Mouse (Mus musculus) neural tube, embryonic 11.5 days (tissue): ENCODE measurements around the gene Myl12a. TPM values are rescaled to one million over a fixed set of nuclear protein-coding genes. Genes with fewer than 3 reads are reported as not detected.
A peak's percentile ranks its signal among the peaks of the same experiment; 100 is the strongest.

ENCODE experiments used
- ATAC-seq: fragments of 200-750 bp; cut with Nextera tagmentation; 2 replicates; pipeline ENCODE4 v1.8.0; 2017; ENCODE audit warnings: moderate number of reproducible peaks, mild to moderate bottlenecking, moderate TSS enrichment, moderate library complexity; ENCODE audit not compliant: insufficient read depth, low FRiP score, low TSS enrichment
- DNase-seq: peaks from one replicate; pipeline ENCODE4 v3.0.0-alpha.2; 2015; ENCODE audit warnings: low spot score
- H3K27ac ChIP-seq: fragments of 300-500 bp; sonication (generic); 2 replicates; pipeline ENCODE4 v1.5.1; 2014; ENCODE audit warnings: low read depth, mild to moderate bottlenecking, low read length
- H3K27me3 ChIP-seq: fragments of 300-500 bp; sonication (generic); 2 replicates; pipeline ENCODE4 v1.6.1; 2014; ENCODE audit warnings: mild to moderate bottlenecking, low read length, mixed read lengths; ENCODE audit not compliant: control insufficient read depth, insufficient read depth
- H3K36me3 ChIP-seq: fragments of 300-500 bp; sonication (generic); 2 replicates; pipeline ENCODE4 v1.6.1; 2014; ENCODE audit warnings: mild to moderate bottlenecking, low read length, moderate library complexity, mixed read lengths; ENCODE audit not compliant: control insufficient read depth, insufficient read depth
- H3K4me1 ChIP-seq: fragments of 300-500 bp; sonication (generic); 2 replicates; pipeline ENCODE4 v1.6.1; 2014; ENCODE audit warnings: low read length, mixed read lengths; ENCODE audit not compliant: control insufficient read depth, insufficient read depth
- H3K4me2 ChIP-seq: fragments of 300-500 bp; sonication (generic); 2 replicates; pipeline ENCODE4 v1.6.1; 2014; ENCODE audit warnings: low read depth, mild to moderate bottlenecking, moderate library complexity
- H3K4me3 ChIP-seq: fragments of 300-500 bp; sonication (generic); 2 replicates; pipeline ENCODE4 v1.5.1; 2014; ENCODE audit warnings: low read depth, low read length
- H3K9ac ChIP-seq: fragments of 300-500 bp; sonication (generic); 2 replicates; pipeline ENCODE4 v1.6.1; 2014; ENCODE audit warnings: mild to moderate bottlenecking, low read length
- H3K9me3 ChIP-seq: fragments of 300-500 bp; sonication (generic); 2 replicates; pipeline ENCODE4 v1.6.1; 2016; ENCODE audit warnings: low read length; ENCODE audit not compliant: control insufficient read depth
- WGBS: fragments of 180-500 bp; shearing (Covaris S2); extraction: QIAGEN DNeasy Blood & Tissue Kit; methylation state at CpG from one replicate; pipeline ENCODE4 v1.1.7; 2014; 5-methylcytosine and 5-hydroxymethylcytosine counted together
- polyA plus RNA-seq: library from polyadenylated mRNA; unstranded; fragments of >200 nt; fragmentation: Nextera tagmentation; extraction: Ambion mirVana; gene quantifications from 2 replicates; pipeline ENCODE4 v1.2.1, GENCODE M21; 2014

Myl12a gene
- polyA plus RNA-seq, 1 experiment from 2014 or later, result 411 TPM

DNA sequence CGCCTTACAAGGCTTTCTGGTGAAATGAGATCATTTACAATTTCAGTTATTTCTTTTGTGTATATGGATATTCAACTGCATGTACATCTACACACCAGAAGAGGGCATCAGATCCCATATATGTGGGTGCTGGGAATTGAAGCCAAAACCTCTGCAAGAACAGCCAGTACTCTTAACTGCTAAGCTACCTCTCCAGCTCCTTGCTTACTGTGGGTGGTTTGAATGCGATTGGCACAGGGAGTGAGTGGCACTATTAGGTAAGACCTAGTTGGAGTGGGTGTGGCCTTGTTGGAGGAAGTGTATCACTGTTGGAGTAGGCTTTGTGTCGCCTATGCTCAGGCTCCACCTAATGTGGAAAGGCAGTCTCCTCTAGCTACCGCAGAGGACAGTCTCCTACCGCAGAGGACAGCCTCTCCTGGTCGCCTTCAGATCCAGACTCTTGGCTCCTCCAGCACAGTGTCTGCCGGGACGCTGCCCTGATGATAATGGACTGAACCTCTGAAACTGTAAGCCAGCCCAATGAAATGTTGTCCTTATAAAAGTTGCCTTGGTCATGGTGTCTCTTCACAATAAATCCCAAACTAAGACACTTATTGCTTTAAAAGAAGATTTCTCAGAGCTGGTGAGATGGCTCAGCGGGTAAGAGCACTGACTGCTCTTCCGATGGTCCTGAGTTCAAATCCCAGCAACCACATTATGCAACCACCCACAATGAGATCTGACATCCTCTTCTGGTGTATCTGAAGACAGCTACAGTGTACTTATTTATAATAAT lies 1.7 kb upstream of the Myl12a start:
- H3K27ac ChIP-seq, result no peak overlapping the region
- H3K4me2 ChIP-seq, result no peak overlapping the region
- DNase-seq (no peak), ATAC-seq (no peak)
- peaks cover 4% of the 10 kb centered on the region; the same call in 1 of the 2 replicates for H3K4me1 ChIP-seq
- no peak overlapping the region for H3K9ac ChIP-seq
- H3K4me3 ChIP-seq, result no peak overlapping the region
- H3K9me3 ChIP-seq, result no peaks in the 10 kb centered on the region
- H3K36me3 ChIP-seq, result no peaks in the 10 kb centered on the region
- 93% methylated on average over 10 of the region's 10 CpGs for WGBS
- no peaks in the 10 kb centered on the region for H3K27me3 ChIP-seq

DNA sequence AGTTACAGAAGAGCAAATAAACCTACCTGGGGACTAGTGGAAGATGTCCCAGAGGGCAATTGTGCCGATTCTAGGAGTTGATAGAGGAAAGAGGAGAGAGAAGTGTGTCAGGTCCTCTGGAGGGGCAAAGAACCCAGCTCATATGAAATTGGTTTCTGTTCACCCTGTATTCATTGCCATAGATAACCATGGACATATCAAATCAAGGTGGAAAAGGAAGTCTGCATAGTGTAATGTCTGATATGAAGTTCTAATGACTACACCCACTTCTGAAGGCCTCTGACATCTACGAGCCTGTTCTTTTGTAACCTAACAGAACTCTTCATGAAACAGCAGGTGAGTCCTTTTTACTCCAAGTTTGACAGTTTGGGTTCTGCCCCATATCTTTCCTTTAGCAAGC lies 1.0 kb upstream of the Myl12a start:
- no peak overlapping the region for H3K9ac ChIP-seq
- no peak for ATAC-seq

DNA sequence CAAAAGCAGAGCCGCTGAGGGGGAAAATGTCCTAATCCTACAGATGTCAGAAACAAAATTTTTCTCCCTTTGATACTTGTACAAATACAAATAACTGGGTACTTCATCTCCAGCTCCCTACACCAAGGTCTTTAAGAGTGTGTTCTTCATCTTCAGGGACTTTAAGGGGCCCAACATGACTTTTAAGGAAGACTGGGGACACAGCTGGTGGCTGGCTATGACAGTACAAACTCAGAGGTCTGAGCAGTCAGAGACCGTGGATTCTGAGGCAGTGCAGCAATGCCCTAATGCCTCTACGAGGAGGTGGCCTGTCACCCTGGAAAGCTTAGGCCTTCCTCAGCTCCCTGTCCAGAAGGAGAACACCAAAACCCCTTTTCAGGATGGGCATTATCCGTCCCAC lies 434 bp upstream of the Myl12a start:
- whole genome bisulfite sequencing, result 65% methylated on average over 4 of the region's 4 CpGs
- Histone ChIP-seq H3K27me3 (no peaks in the 10 kb centered on the region), H3K4me2 (no peak overlapping the region; the same call in 1 of the 2 replicates), H3K27ac (no peak overlapping the region), H3K9ac (no peak overlapping the region), H3K36me3 (no peaks in the 10 kb centered on the region), H3K9me3 (no peaks in the 10 kb centered on the region), H3K4me1 (peaks cover 4% of the 10 kb centered on the region; the same call in 1 of the 2 replicates), H3K4me3 (no peak overlapping the region)
- DNase-seq (no peak), ATAC-seq (no peak)

More for the DNA sequence above, 1.0 kb upstream of the Myl12a start:
- WGBS, result 93% methylated on average over 2 of the region's 2 CpGs
- H3K4me2 ChIP-seq, result no peak overlapping the region
- peaks cover 4% of the 10 kb centered on the region; the same call in 1 of the 2 replicates for H3K4me1 ChIP-seq
- H3K4me3 ChIP-seq, result no peak overlapping the region
- no peaks in the 10 kb centered on the region for H3K36me3 ChIP-seq
- H3K9me3 ChIP-seq, result no peaks in the 10 kb centered on the region
- H3K27me3 ChIP-seq, result no peaks in the 10 kb centered on the region
- no peak overlapping the region for H3K27ac ChIP-seq
- no peak for DNase-seq

DNA sequence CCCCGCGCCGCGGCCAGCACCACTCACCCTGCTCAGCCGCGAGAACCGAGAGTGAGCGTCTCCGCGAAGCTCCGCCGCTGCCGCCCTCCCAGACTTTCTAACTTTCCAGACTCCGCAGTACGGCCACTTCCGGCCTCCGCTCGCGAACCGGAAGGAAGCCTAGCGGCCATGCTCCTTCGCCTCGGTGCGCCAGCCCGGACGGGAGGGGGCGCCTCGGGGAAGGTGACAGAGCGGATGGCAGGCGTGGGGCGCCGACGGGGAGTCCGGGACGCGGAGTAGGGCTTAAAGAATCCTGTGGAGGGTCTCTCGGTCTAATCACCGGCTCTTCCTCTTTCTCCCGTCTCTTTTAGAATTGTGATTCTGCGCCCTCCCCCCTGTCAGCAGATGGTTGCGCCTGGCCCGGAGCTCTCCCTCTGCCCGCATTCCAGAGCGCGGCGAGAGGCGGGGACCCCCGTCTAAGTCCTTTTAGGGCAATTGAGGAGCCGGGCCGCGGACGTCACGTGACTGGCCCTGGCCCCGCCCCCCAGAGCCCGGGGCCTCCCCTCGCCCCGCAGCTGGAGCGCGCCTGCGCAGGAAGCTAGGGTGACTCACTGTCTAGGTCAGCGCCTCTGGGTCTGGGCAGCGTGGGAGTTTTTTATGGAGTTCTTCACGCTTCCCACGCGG lies 466 bp downstream of the Myl12a start, which contains the start of gene Myom1:
Gene Myom1, plus strand, starts transcription at position 553 of the 663 bp plus-strand sequence.
- Histone ChIP-seq H3K4me3 (peak within 1 kb of the TSS; percentile 90), H3K9me3 (no peaks in the 10 kb centered on the region), H3K36me3 (no peaks in the 10 kb centered on the region), H3K27me3 (no peaks in the 10 kb centered on the region), H3K4me1 (peaks cover 4% of the 10 kb centered on the region; the same call in 1 of the 2 replicates), H3K4me2 (peak within 1 kb of the TSS; percentile 62), H3K27ac (peak within 1 kb of the TSS; percentile 96), H3K9ac (peak within 1 kb of the TSS; percentile 85)
- peak; percentile 99 for DNase-seq
- peak; percentile 95 for ATAC-seq
- WGBS, result under 1% methylated on average over 63 of the region's 65 CpGs

DNA sequence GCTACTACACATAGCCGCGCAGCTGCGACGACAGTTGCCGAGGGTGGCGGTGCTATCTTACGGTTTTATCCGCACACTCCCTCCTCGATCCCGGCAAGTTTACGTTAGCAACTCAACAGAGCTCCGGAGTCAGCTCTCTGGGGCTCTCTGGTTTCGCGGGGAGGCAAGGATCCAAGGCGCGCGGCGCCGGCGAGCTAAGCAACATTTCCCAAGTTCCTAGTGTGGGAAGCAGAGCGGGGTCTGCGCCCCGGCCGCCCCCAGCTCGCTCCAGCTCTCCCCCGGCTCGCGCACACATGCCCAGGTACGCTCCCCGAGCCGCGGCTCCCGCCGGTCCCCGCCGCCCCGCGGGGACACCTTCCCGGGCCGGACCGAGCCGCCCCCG lies 988 bp downstream of the Myl12a start:
- Histone ChIP-seq H3K9ac (peak overlapping the region; percentile 85), H3K9me3 (no peaks in the 10 kb centered on the region), H3K4me3 (peak overlapping the region; percentile 90), H3K27ac (peak overlapping the region; percentile 96), H3K4me1 (peaks cover 4% of the 10 kb centered on the region; the same call in 1 of the 2 replicates), H3K27me3 (no peaks in the 10 kb centered on the region), H3K4me2 (peak overlapping the region; percentile 62), H3K36me3 (no peaks in the 10 kb centered on the region)
- under 1% methylated on average over 42 of the region's 43 CpGs for WGBS
- no peak for DNase-seq
- peak; percentile 5 for ATAC-seq

DNA sequence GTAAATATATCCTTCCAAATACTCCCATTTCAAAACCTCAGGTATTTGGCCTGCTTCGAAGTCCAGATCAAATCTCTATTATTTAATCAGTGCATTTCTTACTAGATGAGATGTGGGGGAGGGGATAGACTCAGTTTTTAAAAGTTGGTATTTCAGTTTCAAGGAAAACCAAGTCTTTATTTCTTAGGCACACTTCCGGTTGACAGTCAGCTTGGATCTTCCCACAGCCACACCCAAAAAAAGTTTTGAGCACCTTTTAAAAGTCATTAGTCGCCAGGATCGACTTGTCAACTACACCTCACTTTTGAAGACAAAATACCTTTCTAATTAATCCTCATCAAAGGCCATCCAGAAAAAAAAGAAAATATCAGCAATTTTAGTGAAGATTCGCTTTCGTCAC lies 1.6 kb downstream of the Myl12a start:
- no peak for ATAC-seq
- Histone ChIP-seq H3K36me3 (no peaks in the 10 kb centered on the region), H3K27me3 (no peaks in the 10 kb centered on the region), H3K9me3 (no peaks in the 10 kb centered on the region), H3K9ac (peak overlapping the region; percentile 85; the same call in 1 of the 2 replicates), H3K4me3 (peak overlapping the region; percentile 90), H3K4me1 (peaks cover 4% of the 10 kb centered on the region; the same call in 1 of the 2 replicates), H3K4me2 (peak overlapping the region; percentile 62), H3K27ac (no peak overlapping the region)
- DNase-seq, result no peak
- WGBS, result 13% methylated on average over 6 of the region's 6 CpGs

DNA sequence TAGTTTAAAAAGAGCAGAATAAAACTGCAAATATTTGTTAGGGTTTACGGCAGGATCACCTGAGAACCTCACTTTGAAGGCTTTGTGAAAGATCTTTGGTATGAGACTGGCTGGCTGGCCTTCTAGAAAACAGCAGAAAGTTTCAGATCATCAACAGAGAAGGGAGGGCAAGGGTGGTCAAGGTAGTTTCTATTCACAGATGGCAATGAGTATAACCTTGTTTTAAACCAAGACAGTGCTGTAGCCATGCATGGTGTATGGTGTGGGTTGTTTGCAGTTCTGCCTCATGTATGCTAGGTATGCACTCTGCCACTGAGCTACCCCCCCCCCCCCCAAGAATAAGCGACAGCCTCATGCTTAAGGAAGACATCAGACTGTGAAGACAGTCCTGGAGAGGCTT lies 2.4 kb downstream of the Myl12a start:
- 0 out of 2 replicates have a peak, but pooled peaks cover 3% of the 10 kb centered on the region for H3K36me3 ChIP-seq
- no peaks in the 10 kb centered on the region for H3K9me3 ChIP-seq
- ATAC-seq (no peak), DNase-seq (no peak)
- no peaks in the 10 kb centered on the region for H3K27me3 ChIP-seq
- no peak overlapping the region for H3K9ac ChIP-seq
- H3K4me1 ChIP-seq, result peaks cover 4% of the 10 kb centered on the region; the same call in 1 of the 2 replicates
- 85% methylated on average over 2 of the region's 2 CpGs for WGBS
- no peak overlapping the region for H3K27ac ChIP-seq
- H3K4me2 ChIP-seq, result peak overlapping the region; percentile 17
- peak overlapping the region; percentile 10; the same call in 1 of the 2 replicates for H3K4me3 ChIP-seq

DNA sequence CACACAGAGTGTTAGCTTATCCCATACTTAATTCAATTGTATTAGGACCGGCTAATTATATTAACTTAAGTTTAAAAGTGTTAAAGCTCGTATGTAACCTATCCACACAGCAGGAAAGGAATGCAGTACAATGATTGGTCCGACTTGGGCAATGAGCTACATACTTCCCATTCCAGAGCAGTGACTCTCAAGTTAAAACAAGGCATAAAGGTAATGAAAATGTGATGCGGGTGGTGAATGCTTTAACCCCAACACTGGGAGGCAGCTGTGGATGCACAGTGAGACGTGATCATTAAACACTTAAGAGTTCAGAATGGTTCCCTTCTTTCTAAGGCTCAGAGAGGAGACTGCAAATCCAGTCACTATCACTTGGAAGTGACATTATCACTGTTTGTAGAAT lies 3.5 kb downstream of the Myl12a start:
- peaks cover 5% of the 10 kb centered on the region; the same call in 1 of the 2 replicates for H3K36me3 ChIP-seq
- H3K27me3 ChIP-seq, result no peaks in the 10 kb centered on the region
- ATAC-seq (no peak), DNase-seq (no peak)
- H3K27ac ChIP-seq, result no peak overlapping the region
- H3K4me1 ChIP-seq, result peaks cover 4% of the 10 kb centered on the region; the same call in 1 of the 2 replicates
- 62% methylated on average over 5 of the region's 5 CpGs for WGBS
- H3K4me2 ChIP-seq, result no peak overlapping the region
- H3K9me3 ChIP-seq, result no peaks in the 10 kb centered on the region
- H3K9ac ChIP-seq, result no peak overlapping the region
- H3K4me3 ChIP-seq, result no peak overlapping the region
